Mouse (Mus musculus) layer of hippocampus, adult 2 months (tissue): ENCODE measurements around the gene Kctd4. TPM values are rescaled to one million over a fixed set of nuclear protein-coding genes. Genes with fewer than 3 reads are reported as not detected.
A peak's percentile ranks its signal among the peaks of the same experiment; 100 is the strongest.

Experiments
- DNase-seq, 2 experiments: peaks; one replicate each; pipeline ENCODE4 v3.0.0; 2022; ENCODE audit warnings: low spot score in 2 of 2
- H3K27ac ChIP-seq: fragments of 200-600 bp; 2 replicates; pipeline ENCODE4 v1.8.1; 2022
- H3K4me3 ChIP-seq: fragments of 200-600 bp; 2 replicates; pipeline ENCODE4 v1.8.1; 2022; ENCODE audit warnings: mild to moderate bottlenecking
- CTCF ChIP-seq: fragments of 200-600 bp; conservative IDR thresholded peaks from 2 replicates; pipeline ENCODE4 v1.8.1; 2022; ENCODE audit warnings: antibody characterized with exemption, mild to moderate bottlenecking, moderate library complexity
- total RNA-seq, 2 experiments: library from RNA; stranded (reverse); gene quantifications; 2 replicates each; pipeline ENCODE4 v1.2.3; 2021

Kctd4 gene
- total RNA-seq, 2 experiments from 2014 or later: 60.6 to 63.3 TPM

DNA sequence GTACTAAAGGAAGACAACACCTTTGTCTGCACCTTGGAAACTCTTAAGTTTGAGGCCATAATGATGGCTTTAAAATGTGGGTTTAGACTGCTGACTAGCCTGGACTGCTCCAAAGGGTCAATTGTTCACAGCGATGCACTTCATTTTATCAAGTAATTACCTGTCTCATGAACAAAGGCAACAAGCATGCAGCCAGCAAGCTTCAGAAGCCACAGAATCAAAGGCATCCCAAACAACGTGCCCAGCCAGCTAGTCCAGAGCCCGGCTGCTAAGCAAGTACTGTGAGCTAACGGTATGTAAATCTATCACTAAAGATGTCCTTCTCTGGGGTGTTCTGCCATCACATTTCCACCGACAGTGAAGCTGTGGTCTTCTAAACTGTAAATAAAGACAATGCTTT lies 8.4 kb downstream of the Kctd4 start:
- Histone ChIP-seq H3K27ac (peak overlapping the region; percentile 97), H3K4me3 (peak overlapping the region; percentile 79)
- DNase-seq: no peak
- TF ChIP-seq CTCF: no peak

DNA sequence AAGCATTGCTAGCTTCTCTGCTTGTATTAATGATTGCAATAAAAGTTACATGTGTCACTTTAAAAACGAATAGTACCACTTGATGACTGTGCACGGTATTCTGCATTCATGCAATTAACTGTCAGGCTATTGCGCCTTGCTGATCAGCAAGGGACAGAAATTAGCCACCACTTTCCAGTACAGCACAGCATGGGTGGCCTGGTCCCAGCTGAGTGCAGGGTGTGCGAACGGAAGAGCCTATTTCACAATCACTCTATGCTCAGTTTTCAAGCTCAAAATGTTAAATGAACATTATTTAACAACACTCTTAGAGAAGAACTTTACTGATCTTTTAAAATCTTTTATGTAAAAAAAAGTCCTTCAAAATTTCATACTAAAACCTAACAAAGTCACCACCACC lies 9.2 kb downstream of the Kctd4 start:
- Histone ChIP-seq H3K27ac (peak overlapping the region; percentile 97), H3K4me3 (peak overlapping the region; percentile 79)
- no peak for TF ChIP-seq CTCF
- DNase-seq: no peak

DNA sequence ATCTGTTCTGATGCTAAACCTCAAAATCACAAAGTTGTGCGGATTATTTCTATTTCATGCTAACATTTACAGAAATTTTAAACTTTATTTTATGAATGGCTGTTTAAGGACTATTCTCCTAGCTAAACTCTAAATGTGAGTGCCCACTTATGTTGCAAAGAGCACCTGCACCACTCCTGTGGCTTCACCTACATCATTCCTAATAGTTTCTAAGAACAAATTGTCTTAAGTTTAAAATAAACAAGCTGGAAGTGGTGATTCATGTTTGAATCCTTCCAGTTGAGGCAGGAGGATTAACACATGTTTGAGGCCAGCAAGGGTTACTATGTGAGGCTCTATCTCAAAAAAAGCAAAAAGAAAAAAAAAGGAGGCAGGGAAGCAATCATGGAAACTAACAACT lies 9.6 kb downstream of the Kctd4 start:
- DNase-seq: no peak
- Histone ChIP-seq H3K4me3 (peak overlapping the region; percentile 79), H3K27ac (peak overlapping the region; percentile 97)
- TF ChIP-seq CTCF: no peak

GRCm38 (mm10) chr14:75967291-75967690 lies 12.5 kb downstream of the Kctd4 start:
- no peak for TF ChIP-seq CTCF
- no peak for DNase-seq
- Histone ChIP-seq H3K4me3 (peak overlapping the region; percentile 79), H3K27ac (peak overlapping the region; percentile 97)

DNA sequence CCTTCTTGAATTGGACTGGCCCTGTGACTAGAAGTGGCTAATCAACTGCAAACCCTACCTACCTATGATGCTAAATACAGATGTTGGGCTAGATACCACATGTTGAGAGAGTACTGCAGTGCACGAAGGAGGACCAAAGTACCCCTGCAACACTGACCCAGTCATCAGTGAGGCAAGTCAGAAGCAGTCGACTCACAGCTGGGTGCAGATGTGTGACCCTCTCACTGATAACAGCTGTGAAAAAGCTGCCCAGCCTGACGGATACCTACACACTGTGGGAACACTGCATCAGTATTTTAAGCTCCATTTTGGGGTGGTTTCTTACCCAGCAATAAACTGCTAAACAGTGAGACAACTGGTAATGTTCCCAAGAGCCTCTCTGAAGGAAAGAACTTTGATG lies 21.3 kb downstream of the Kctd4 start:
- Histone ChIP-seq H3K4me3 (no peak overlapping the region), H3K27ac (peak overlapping the region; percentile 18; the same call in 1 of the 2 replicates)
- no peak for TF ChIP-seq CTCF
- no peak for DNase-seq

DNA sequence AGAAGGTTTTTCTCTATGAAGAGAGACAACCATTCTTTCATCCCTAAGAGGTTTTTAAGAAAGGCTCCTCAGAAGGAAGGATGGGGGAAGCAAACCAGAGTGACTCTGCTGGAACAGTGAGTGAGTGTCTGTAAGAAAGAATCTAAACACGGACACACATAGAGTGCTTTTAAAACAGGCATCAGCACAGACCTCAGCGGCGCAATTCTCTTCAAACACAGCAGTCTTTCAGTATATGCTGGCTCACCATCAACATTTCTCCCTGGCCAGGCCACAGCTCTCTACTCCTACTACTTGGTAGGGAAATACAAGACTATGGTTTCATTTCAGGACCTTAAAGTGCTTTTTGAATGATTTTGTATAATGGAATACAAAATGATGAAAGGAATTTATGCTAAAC lies 26.4 kb downstream of the Kctd4 start:
- Histone ChIP-seq H3K27ac (peak overlapping the region; percentile 33), H3K4me3 (no peak overlapping the region)
- DNase-seq: no peak
- no peak for TF ChIP-seq CTCF

- DNase-seq: no peak
- Histone ChIP-seq H3K4me3 (no peak overlapping the region), H3K27ac (peak overlapping the region; percentile 74)
- TF ChIP-seq CTCF: no peak
These were observed 29.1 kb downstream of the Kctd4 start for GRCm38 (mm10) chr14:75983891-75984290.

DNA sequence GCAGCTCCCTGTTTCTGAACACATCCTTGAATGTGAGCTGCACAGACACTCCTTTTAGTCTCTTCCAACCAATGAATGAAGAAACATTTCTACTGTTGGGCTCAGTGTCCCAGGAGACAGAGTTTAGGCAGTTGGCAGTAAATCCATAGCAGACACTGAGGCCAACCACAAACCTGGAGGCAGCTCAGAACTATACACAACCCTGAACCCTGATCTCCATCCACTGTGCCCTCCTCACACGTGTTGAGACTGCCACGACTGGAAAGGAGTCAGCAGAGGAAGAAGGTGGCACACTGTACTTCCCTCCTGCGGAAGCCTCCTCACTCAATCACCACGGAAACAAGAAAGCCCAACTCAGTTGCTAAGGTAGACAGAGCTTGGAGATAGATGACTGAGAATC lies 30.3 kb downstream of the Kctd4 start:
- DNase-seq: no peak
- Histone ChIP-seq H3K4me3 (no peak overlapping the region), H3K27ac (peak overlapping the region; percentile 74)
- TF ChIP-seq CTCF: no peak

DNA sequence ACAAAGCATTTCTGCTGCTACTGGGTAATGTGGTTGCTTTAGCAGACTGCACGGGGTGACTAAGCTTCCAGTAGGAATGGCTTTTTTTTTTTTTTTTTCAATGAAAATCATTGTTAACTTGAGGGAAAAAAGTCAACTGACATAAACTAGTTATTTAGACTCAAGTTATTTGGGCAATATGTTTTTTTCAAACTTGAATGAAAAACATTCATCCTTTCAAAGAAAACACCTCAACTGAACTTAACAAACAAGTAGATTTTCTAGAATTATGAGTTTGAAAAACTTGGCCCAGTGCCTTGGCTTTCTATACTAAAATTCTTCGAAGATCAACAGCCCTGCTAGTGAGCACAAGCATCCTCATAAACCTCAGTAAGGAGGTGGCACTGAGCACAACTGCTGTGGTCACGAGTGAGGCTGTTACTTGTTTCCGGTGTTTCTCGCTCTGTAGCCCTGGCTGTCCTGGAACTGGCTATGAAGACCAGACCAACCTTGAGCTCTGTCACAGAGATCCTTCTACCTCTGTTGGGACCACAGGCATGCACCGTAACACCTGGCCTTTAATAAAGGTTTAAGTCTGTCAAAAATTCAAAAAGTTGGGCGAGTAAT lies 32.2 kb downstream of the Kctd4 start:
- TF ChIP-seq CTCF: no peak
- no peak for DNase-seq
- Histone ChIP-seq H3K27ac (no peak overlapping the region), H3K4me3 (no peak overlapping the region)

DNA sequence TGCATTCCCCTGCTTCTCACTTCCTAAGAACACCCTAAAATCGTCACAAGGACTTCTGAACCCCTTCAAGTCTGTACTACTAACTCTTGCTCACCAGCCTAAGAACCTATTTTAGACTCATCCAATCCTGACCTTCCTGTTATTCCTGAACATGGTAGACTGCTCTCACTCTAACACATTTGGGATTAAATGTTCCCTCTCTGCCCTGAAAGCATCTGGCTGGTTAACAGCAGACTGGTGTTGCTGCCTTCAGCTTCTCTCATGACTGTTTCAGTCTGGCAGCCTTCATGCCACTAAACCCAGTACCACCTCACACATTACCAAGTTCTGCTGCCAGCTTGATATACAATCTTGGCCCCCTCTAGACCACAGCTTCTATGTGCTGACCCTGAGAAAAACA lies 34.4 kb downstream of the Kctd4 start:
- Histone ChIP-seq H3K4me3 (no peak overlapping the region), H3K27ac (0 out of 2 replicates have a peak overlapping the region, but pooled peaks have one; percentile 1)
- no peak for DNase-seq
- no peak for TF ChIP-seq CTCF

DNA sequence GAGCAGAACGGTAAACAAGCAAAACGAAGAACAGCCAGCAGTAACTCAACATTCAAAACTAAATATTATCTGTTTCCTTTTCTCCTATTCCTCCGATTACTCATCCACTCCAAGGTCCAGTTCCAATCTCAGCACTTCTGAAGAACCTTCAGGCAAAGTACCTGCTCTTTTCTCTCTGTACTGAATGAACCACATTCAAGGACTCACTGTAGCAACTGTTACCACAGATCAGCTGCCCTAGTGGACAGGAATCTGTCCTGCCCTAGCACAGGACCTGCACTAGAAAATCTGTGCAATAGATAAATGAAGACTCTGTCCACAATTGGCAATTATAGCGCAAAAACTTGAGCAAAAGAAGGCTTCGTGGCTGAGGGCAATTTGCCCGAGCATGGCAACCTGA lies 36.1 kb downstream of the Kctd4 start:
- no peak for TF ChIP-seq CTCF
- Histone ChIP-seq H3K4me3 (no peak overlapping the region), H3K27ac (no peak overlapping the region)
- no peak for DNase-seq

- H3K27ac ChIP-seq: peak overlapping the region; percentile 61; the same call in 1 of the 2 replicates
- H3K4me3 ChIP-seq: no peak overlapping the region
- no peak for TF ChIP-seq CTCF
- DNase-seq: no peak
These were observed 37.6 kb downstream of the Kctd4 start for GRCm38 (mm10) chr14:75992371-75992770.

DNA sequence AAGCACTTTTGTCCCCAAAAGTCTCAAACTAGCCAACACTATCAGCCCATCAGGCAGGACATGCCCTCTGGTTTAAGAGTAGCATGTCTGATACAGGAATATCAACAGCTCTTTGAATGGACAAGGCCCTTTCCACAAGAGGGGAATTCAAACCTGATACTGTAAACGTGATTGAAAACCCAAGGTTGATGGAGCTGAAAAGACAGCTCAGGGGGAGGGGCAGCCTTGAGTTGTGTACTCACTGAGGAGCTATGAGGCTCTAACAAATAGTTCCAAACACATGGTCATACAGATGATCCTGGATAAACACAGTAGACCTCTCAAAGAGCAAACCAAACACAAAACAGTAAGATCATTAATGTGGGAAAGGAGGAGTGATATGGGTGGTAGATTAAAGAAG lies 43.3 kb downstream of the Kctd4 start:
- H3K4me3 ChIP-seq: no peak overlapping the region
- TF ChIP-seq CTCF: no peak
- DNase-seq: no peak
- no peak overlapping the region for H3K27ac ChIP-seq

DNA sequence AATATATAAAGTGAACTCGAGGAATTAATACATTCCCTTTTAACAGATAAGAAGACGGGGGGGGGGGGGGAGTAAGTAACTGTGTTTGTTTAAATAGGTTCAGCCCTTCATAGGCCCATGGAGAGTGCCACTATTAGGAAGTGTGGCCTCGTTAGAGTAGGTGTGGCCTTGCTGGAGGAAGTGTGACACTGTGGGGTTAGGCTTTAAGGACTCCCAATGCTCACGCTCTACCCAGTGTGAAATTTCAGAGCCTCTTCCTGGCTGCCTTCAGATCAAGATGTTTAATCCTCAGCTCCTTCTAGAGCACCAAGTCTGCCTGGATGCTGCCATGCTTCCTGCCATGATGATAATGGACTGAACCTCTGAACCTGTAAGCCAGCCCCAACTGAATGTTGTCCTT lies 47.0 kb downstream of the Kctd4 start:
- no peak for TF ChIP-seq CTCF
- no peak for DNase-seq
- Histone ChIP-seq H3K27ac (no peak overlapping the region), H3K4me3 (no peak overlapping the region)

DNA sequence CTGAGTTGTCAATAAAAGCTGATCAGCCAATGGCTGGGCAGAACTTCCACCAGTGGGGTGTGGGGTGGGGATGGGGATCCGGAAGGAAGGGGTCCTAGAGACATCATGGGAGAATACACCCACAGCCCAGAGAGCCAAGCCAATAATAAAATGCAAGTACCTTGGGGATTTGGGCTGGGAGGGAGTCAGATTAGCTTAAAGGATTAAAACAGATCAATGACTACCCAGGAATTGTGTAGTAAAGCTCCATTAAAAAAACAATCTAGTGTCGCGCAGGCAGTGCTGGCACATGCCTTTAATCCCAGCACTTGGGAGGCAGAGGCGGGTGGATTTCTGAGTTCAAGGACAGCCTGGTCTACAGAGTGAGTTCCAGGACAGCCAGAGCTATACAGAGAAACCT lies 50.2 kb downstream of the Kctd4 start:
- TF ChIP-seq CTCF: no peak
- no peak overlapping the region for H3K4me3 ChIP-seq
- no peak overlapping the region for H3K27ac ChIP-seq
- no peak for DNase-seq
